Mouse (Mus musculus): Measurements from ENCODE around the gene Serpind1. TPM values are rescaled to one million over a fixed set of nuclear protein-coding genes. Genes with fewer than 3 reads are reported as not detected.

Gene Serpind1
- total RNA-seq, 2 experiments from 2014 or later: 2.0 TPM

DNA sequence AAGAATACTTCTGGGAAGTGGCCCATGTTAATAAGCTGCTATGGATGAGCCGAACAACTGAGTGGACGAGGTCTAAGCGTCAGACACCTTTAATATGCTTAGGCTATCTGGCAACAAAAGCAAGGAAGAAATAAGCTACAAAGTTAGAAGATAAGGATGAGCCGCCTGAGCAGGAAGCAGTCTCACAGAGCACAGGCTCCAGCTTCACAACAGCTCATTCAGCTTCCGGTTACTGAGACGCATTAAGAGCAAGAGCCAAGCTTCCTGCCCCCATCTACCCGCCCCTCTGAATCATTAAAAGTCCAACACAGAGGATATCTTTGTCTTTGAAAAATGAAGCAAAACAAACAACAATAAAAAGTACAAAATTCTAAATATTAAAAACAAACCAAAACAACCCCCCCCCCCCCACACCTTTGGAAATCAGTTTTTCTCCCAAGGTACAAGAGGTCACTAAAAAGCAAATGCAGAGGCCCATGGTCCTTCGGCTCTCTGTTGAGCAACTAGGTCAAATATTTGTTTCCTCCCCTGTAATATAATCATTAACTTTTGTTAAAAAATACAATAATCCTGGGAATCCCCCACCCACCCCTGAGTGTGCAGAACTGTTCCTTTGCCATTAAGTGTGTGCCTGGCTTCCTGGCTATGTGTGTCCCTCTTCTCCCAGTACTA, 14.1 kb downstream of the Serpind1 start:
- DNase-seq (ENCODE audit: low spot score): no peak
- intact Hi-C loops (cut with DNase I): no loop called here

DNA sequence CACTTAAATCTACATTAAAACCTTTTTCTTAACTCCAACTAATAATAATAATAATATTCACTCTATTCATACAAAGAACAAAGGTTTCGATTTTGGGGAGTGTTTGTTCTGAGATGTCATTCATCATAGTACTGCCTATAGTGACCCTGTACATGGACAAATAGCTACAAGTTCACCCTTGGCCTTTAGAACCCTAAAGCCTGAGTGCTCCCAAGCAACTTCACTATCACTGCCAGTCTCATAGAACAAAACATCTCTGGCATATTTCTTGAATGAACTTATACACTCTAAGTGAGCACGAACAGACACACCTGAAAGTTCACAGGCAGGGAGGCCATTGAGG, 14.6 kb downstream of the Serpind1 start:
- no peak for DNase-seq (ENCODE audit: low spot score)
- intact Hi-C loops (cut with DNase I): no loop called here

DNA sequence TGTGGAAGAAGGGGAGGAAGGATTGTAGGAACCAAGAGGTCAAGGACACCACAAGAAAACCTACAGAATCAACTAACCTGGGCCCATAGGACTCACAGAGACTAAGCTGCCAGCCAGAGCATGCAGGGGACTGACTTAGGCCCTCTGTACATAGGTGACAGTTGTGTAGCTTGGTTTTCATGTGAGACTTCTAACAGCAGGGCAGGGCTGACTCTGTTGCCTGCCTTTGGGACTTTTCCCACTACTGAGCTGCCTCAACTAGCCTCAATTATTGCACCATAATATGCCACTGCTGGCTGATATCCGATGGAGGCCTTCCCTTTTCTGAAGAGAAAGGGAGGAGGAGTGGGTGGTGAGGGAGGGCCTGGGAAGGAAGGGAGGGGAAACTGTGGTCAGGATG, 15.6 kb downstream of the Serpind1 start:
- intact Hi-C loops (cut with DNase I): no loop called here
- no peak for DNase-seq (ENCODE audit: low spot score)

DNA sequence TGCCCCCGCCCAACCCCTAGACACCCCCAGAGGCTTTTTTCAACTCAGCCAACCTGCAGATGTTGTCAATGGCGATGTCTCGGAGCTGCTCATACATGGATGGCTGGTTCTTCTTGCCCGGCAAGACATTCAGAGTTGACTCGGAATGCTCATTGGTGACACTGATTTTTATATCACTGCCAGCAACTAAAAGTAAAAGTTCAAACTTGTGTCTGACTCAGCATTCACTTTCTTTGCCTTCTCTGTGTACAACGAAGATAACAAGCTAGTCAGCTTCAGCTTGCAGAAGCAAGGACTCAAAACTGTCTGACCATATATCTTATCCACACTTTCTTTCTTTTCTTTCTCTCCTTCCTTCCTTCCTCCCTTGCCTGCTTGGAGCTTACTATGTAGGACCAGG, 24.9 kb downstream of the Serpind1 start:
- intact Hi-C loops (cut with DNase I): no loop called here
- DNase-seq (ENCODE audit: low spot score): no peak

DNA sequence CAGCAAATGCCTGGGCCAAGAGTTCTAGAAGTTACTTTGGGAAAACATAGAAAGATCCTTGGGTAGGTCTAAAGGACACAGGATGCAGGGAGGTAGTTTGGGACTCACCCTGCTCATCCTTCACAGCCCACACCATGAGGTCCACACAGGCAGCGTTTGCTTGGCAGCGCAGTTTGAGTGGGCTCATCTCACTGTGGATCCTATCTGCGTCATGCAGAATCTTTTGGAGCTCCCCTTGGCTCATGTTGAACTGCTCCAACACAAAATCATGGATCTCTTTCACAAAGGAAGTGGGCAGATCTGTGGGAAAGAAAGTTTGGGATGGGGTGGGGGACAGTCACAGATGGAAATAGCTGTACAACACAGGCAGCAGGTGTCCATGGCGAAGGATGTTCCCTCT, 27.6 kb downstream of the Serpind1 start:
- no peak for DNase-seq (ENCODE audit: low spot score)
- intact Hi-C loops (cut with DNase I): no loop called here

DNA sequence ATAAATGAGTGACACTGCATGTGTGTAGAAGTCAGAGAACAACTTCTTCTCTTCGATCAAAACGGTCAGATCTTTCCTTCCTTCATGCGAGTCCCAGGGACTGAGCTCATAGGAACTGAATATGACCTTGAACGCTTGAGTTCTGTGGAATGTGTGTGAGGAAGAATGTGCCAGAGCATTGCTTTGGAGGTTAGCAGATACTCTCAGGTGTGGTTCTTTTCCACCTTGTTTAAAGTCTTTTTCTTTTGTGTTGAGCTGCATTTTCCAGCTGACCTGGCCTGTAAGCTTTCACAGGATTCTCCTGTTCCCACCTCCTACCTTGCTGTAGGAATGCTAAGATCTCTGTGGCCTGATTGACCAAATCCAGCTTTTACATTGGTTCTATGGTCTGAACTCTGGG, 51.1 kb downstream of the Serpind1 start:
- intact Hi-C loops (cut with DNase I): no loop called here
- no peak for DNase-seq (ENCODE audit: low spot score)

DNA sequence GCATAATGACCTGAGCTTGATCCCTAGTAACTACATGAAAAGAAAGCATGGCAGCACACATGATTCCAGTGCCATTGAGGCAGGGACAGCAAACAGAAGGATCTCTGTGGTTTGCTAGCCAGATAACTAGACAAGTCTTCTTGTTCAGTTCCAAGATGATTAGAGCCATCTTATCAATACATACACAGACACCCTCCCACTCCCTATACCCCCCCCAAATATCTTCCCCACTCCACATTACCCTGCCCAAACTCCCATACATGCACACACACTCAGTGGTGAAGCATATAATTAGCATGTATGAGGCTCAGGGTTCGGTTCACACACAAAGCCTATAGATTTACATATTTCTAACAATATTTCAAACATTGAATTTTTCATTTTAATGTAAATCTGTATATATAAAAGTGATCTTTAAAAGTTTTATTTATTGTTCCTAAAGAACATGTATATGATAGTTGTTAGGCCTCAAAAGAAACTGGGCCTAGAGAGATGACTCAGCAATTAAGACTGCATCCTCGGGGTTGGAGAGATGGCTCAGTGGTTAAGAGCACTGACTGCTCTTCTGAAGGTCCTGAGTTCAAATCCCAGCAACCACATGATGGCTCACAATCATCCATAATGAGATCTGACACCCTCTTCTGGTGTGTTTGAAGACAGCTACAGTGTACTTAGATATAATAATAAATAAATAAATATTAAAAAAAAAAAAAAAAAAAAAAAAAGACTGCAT, 52.6 kb downstream of the Serpind1 start:
- intact Hi-C loops (cut with DNase I): no loop called here
- DNase-seq (ENCODE audit: low spot score): no peak

DNA sequence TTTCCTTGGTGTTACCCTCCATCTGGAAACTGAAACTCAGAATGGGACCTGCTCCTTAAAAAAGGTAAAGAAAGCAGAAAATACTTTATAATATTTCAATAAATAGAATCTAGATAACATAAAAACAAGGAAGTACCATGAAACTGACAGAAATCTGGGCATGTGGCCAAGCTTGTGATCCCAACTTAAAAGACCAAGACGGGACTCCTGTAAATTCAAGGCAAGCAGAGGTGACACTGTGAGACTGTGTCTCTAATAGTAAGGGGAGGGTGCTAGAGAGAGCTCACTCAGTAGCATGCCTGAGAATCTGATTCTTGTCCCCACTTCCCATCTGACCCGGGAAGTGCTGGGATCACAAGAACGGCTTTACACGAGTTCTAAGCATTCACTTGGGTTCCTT, 61.6 kb downstream of the Serpind1 start:
- intact Hi-C loops (cut with DNase I): no loop called here
- DNase-seq (ENCODE audit: low spot score): no peak

Other genes starting within 250 kb of the Serpind1 start
- 10 to 100 TPM; 33.7 to 38.6 TPM for gene Ppil2, start 220.1 kb upstream of the Serpind1 start, total RNA-seq (2021)
- not detected for gene 2610318N02Rik, start 206.2 kb upstream of the Serpind1 start, total RNA-seq (2021)
- gene Sdf2l1, start 199.0 kb upstream of the Serpind1 start, total RNA-seq (2021): 10 to 100 TPM; 15.6 to 21.7 TPM
- gene Ydjc, start 186.8 kb upstream of the Serpind1 start, total RNA-seq (2021): 1 to 10 TPM; 1.1 to 2.2 TPM
- under 1 TPM in 1 of 2 experiments, not detected in 1; 0.13 TPM for gene Ccdc116, start 184.1 kb upstream of the Serpind1 start, total RNA-seq (2021)
- gene Ube2l3, start 128.7 kb upstream of the Serpind1 start, total RNA-seq (2021): 100 to 1,000 TPM; 102 to 113 TPM
- gene Rimbp3, start 122.8 kb upstream of the Serpind1 start, total RNA-seq (2021): under 1 TPM; 0.08 to 0.14 TPM
- gene Hic2, start 97.8 kb upstream of the Serpind1 start, total RNA-seq (2021): 1 to 10 TPM; 2.0 to 2.2 TPM
- 1 to 10 TPM; 2.0 to 2.7 TPM for gene Tmem191c, start 55.3 kb upstream of the Serpind1 start, total RNA-seq (2021)
- 10 to 100 TPM; 14.9 to 16.9 TPM for gene Snap29, start 74.6 kb downstream of the Serpind1 start, total RNA-seq (2021)
- gene Pi4ka, start 74.9 kb downstream of the Serpind1 start, total RNA-seq (2021): 10 to 100 TPM; 53.2 to 56.3 TPM
- 10 to 100 TPM; 25.3 to 29.3 TPM for gene Crkl, start 120.6 kb downstream of the Serpind1 start, total RNA-seq (2021)
- gene Aifm3, start 158.2 kb downstream of the Serpind1 start, total RNA-seq (2021): under 1 TPM in 1 of 2 experiments, not detected in 1; 0.28 TPM
- 10 to 100 TPM; 34.3 to 35.0 TPM for gene Lztr1, start 177.3 kb downstream of the Serpind1 start, total RNA-seq (2021)
- 10 to 100 TPM; 13.1 to 14.7 TPM for gene Thap7, start 199.8 kb downstream of the Serpind1 start, total RNA-seq (2021)
- under 1 TPM in 1 of 2 experiments, not detected in 1; 0.17 TPM for gene Lrrc74b, start 229.9 kb downstream of the Serpind1 start, total RNA-seq (2021)
- gene P2rx6, start 230.5 kb downstream of the Serpind1 start, total RNA-seq (2021): under 1 TPM; 0.50 to 0.83 TPM